Mouse (Mus musculus) spleen, adult 18-20 months (tissue): Measurements from ENCODE around the gene Akap13.
A peak's percentile ranks its signal among the peaks of the same experiment; 100 is the strongest.
"Not testable (repeated sequence)": the region's sequence is repeated elsewhere in the genome, so short reads cannot be mapped to it uniquely, and the experiment has no call there.

Experiments
- DNase-seq, 2 experiments: peaks; one replicate each; pipeline ENCODE4 v3.0.0; 2022; ENCODE audit warnings: mixed read lengths in 2 of 2

Gene Akap13

DNA sequence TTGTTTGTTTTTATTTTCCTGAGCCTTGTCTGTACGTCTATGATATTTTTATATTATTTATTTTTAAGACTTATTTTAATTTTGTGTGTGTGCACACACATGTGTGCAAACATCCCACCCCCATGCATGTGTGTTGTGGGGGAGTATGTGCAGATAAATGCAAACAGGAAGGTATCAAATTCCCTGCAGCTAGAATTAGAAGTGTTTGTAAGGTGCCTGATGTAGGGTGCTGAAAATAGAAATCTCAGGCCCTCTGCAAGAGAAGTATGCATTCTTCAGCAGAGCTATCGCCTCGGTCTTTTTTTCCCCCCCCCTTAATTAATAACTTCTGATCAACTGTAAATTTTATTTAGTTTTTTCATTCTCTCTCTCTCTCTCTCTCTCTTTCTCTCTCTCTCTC, 151.9 kb downstream of the Akap13 start:
- DNase-seq: no peak

DNA sequence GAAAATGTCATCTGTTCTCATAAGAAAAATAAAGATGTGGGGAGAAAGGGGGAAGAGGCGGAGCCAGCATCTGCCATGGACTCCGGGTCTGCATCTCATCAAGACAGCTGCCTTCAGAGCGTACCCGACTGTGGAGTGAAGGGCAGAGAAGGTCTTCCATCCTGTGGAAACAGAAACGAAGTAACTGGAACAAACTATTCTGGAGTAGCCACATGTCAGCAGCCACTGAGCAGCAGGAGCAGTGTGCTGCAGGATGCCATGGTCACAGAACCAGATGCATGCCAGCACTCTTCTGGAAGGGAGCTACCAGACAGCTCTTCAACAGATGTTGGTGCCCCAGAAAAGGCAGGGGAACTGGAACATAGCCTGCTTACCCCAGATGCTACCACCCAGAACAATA, 153.4 kb downstream of the Akap13 start:
- no peak for DNase-seq

DNA sequence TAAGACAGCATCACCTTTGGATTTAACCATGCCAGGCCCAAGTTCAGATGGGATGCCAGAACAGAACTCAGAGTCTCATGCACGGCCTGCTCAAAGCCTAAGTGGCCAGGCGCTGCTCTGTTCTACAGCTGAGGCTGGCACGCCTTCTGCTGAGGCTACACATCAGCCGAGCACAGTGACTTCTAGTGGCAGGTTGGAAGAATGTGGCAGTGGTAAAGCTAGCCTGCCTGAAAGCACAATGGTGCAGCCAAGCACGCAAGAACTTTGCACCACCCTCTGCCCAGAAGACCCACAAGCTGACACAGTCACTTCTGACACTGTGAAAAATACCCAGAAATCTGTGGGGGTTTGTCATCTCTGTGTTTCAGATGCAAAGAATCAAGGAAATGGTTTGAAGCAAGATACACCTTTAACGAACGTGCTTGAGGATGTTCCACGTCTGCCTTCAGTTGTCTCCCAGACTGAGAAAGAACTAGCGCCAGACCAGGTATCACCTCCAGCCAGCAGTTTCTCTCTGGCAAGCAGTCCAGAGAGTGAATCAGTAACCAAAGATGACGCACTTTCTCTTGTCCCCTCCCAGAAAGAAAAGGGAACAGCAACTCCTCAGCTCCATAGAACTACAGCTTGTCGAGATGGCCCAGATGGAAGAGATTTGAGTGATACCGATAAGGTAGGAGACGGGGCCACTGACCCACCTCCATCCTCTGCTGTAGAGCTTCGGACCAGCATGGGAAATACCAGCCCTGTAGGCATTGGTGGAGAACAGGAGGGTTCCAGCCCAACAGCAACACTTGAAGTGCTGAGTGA, 154.3 kb downstream of the Akap13 start:
- peak; percentile 46 to 54 for DNase-seq

DNA sequence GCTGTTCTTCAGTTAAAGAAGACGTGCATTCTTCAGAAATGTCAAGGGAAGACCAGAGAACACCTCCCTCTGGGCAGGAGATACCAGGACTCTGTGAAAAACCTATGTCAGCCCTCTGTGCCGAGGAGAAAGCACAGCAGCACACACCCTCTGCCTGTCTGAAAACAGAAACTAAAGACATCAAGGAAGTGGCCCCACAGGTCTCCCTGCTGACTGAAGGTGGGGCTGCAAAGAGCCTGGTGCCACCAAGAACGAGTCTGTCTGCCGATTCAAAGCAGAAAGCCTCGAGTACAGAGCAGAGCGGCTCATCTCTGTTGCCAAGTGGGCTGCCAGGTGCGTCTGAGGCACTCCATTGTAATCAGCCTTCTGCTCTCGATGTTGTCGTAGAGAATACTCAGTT, 155.1 kb downstream of the Akap13 start:
- peak; percentile 57 for DNase-seq

DNA sequence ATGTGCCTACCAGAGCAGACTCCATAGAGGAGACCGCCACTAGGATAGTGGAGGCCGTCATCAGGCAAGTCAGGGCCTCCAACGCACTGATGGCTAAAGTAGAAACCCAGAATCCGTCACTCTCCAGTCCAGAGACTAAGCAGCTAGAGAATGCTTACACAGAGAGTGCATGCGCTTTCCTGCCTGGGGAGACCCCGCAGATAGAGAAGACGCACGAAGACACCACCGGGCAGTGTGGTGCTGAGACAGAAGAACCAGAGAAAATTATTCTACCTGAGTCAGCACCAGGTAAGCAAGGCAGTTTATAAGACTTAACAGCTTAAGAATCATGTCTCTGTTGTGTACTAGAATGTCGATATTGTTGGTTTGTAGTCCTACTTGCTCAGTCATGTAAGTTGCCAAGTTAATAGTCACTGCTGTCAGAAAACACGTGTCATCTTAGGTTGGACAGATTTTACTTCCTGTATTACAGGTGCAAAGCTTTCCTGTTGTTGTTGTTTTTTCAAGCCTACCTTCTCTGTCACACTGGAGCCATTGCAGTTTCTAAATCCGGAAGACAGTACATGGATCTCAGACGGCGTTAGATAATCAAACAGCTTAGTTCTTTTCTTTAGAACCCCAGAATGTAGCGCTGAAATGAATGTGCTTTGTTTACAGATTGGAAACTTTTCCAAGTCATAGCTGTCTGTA, 156.1 kb downstream of the Akap13 start:
- no peak for DNase-seq

DNA sequence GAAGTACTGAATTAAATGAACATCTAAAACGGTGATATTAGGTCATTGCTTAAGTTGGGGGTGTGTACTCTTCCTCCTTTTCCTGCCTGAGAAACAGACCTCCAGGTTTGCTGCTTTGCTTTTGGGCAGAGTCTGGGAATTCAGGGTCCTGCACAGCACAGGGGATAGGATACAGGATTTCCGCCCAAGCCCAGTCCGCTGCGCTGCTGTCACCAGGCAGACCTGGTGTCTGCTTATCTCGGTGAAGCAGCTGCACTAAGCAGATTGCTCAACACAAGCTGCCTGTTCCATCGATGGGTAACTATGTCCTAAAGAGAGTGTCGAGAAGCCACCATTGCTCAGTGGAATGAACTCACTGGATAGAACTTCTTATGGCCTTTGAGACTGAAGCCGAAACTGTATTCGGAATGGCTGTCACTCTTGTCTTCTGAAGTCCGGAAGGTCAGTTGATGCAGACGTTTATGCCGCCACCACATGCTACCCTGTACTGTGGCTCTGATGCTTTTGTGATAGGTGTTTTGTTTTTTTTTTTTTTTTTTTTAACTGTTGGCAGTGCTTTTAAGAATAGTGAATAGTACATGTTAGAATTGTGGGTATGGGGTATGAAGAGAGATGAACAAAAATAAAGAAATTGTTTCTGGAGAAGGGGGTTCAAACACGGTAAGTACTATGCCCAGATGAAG, 156.8 kb downstream of the Akap13 start:
- no peak for DNase-seq

DNA sequence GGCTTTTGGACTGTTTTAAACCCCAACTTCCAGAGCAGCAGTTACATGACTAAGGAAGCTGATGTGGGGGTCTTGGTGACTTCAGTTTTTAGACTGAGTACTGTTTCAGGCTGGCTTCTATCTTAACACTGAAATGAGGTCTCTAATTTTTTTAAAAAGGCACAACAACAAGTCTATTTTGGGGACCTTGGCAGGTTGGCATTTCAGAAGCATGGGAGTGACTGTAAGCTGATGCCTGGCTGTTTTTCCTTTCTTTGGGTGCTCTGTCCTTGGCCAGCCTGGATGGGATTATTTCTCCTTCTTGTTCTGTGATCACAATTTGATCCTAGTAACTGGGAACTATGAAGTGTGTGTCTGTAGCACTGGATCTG, 157.3 kb downstream of the Akap13 start:
- no peak for DNase-seq

DNA sequence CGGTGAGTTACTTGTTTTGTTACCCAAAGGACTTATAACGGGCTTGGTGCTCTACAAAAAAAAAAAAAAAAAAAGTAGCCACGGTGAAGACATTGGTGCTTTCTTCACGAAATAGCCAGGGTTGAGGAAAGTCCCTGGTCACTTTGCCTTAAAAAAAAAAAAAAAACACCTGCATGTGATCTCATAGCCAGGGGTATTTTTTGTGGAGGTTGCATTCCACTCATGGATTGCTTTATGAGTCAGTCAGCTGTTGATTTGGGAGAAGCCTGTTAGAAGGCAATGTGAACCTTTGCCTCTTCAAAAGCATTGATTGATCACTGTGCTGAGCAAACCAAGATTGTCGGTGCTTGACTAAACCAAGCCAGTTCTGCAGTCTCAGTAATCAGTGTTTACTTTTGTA, 157.9 kb downstream of the Akap13 start:
- DNase-seq: no peak

DNA sequence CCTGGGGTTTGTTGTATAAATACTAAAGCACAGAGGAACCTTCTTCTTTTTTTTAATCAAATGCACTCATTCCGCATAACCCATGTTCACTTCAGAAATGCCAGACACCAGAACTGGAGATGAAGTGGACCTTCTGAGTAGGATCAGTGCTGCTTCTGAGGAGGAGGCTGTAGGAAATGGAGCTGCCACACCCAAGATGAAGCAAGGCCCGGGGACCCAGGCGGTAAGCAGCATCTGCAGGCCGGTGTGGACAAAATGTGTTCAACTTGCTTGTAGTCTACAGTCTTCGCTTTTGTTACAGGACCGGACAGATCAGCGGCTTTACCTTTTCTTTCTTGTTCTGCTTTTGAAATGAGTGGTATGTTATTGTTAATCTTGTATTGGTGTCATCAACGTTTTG, 159.5 kb downstream of the Akap13 start:
- DNase-seq: no peak

DNA sequence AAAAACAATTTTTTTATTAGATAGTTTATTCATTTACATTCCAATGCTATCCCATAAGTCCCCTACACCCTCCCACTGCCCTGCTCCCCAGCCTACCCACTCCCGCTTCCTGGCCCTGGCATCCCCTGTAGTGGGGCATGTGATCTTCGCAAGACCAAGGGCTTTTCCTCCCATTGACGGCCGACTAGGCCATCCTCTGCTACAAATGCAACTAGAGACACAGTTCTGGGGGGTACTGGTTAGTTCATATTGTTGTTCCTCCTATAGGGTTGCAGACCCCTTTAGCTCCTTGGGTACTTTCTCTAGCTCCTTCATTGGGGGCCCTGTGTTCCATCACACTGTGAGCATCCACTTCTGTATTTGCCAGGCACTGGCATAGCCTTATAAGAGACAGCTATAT, 161.9 kb downstream of the Akap13 start:
- not testable (repeated sequence) for DNase-seq

DNA sequence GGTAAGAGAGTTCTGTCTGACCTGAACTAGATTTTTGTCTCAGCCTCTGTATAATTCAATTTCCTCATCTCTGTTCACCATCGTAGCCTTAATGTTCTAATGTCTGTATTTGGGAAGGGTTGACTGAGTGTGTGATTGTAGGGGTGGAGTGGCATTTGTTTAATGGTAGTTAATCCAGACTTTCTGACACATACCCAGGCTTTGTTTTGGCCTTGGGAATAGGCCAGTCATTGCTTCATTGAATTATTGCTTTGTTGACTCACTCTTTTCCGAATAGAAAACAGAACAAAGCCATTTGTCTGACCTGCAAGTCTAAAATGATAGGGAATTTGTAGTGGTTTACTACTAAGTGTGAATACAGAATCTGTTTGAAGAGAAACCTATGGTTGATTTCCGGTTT, 163.4 kb downstream of the Akap13 start:
- DNase-seq: no peak

DNA sequence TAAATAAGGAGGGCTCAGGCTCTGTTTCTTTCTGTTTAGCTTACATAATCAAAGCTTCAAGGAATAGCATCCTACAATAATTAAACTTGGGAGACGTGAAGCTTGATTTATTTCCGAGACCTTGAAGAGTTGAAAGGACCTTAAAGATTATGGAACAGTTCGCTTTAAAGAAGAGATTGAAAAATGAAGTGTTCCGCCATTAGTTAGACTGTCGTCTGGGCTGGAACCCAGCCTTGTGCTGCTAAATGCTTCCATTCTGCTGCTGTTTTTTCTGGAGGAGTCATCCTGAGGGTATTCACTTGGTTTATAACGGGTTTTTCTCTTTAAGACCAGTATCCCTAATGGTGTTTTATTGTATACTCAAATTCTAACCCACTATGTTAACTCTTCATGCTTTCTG, 164.5 kb downstream of the Akap13 start:
- no peak for DNase-seq

DNA sequence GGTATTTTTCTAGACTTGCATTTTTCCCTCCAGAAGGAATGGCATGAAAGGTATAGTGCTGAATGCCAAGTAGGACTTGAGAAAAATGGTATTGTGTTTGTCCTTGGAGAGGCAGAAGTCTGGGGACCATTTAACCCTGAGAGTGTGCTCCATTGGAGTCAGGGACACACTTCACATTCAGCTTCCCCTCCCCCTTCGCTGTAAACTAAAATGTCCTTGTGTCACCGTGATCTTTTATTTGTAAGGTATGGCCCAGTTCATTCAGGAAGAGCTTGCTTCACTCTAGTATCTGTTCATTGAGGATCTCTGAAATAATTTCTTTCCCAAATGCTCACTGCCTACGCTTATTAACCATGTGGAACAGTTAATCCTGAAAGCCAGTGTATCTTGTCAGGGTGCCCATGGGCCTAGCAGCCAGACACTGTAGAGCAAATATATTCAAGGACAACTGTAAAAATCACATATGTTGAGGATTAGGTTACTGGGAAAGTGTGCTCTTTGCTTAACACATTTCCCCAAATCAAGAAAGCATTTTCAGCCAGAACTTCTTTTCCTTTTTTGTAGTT, 165.1 kb downstream of the Akap13 start:
- DNase-seq: no peak

DNA sequence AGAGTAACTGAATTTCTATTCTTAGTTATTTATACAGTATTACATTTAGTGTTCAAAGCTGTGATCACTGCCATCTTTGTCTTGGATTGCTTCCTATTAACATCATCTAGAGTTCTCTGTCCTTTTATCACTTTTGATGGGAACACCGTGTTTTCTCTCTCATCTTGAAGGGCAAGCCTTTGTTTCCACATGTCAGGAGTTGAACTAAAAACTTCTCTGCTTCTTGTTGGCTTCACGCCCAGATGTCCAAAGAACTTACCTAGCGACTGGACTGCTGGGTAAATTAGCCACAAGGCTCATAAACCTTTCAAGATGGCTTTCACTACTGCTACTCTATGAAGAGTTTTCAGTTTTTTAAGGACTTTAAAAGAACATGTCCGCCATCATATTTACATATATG, 165.6 kb downstream of the Akap13 start:
- no peak for DNase-seq

DNA sequence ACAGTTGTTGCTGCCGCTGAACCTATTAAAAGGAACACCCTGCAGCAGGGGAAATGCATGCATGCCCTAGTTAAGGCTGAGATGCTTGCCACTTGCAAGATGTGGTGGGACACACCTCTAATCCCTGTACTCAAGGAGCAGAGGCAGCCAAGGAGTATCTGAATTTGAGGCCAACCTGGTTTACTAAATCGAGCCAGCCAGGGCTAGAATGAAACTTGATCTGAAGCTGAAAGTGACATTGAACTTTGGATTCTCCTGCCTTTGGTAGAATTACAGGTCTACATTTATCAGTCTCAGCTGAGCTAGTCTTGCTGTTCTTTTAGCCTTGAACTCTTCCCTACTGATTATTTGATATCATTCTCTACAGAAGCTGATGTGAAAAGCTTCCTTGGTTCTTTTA, 172.5 kb downstream of the Akap13 start:
- DNase-seq: no peak

DNA sequence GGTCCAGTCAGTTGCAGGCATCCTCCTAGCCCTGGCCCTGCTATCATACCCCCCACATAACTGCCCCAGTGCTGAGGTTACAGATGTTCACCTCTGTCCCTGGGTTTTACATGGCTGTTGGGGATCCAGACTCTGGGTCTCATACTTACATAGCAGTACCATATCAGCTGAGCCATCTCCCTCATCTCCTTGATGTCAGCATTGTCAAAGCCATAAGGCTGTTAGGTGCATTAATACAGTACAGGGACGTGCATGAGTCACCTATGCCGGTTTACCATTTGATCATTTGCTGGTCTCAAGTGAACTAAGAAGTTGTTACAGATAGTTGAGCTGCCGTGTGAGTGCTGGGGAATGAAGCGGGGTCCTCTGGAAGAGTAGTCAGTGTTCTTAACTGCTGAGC, 174.3 kb downstream of the Akap13 start:
- no peak for DNase-seq

DNA sequence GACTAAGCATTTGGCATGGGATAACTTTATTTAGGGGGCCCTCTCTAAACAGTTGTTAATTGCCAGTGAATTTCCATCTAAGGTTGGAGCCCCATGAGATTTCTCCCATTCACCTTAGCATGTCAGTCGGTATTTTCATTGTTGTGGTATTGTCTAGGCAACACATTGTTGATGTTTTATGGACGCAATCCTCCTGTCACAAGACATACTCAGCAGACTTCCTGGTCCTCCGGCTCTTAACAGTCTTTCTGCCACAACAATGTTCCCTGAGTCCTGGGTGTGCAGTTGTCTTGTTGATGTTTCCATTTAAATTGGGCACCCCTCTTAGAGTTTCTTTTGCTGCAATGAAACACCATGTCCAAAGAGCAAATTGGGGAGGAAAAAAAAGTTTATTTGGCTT, 177.6 kb downstream of the Akap13 start:
- no peak for DNase-seq

DNA sequence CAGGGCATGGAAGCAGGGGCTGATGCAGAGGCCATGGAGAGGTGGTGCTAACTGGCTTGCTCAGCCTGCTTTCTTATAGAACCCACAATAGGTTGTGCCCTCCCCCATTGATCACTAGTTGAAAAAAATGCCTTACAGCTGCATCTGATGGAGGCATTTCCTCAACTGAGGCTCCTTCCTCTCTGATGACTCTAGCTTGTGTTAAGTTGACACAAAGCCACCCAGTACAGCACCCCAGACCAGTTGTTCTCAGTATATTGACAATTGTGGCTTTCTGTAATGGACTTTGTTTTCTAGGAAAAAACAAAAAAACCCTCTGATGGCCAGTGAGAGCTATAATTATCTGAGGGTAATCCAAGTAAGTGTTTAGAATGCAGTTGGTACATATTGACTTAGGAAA, 178.1 kb downstream of the Akap13 start:
- DNase-seq: no peak

DNA sequence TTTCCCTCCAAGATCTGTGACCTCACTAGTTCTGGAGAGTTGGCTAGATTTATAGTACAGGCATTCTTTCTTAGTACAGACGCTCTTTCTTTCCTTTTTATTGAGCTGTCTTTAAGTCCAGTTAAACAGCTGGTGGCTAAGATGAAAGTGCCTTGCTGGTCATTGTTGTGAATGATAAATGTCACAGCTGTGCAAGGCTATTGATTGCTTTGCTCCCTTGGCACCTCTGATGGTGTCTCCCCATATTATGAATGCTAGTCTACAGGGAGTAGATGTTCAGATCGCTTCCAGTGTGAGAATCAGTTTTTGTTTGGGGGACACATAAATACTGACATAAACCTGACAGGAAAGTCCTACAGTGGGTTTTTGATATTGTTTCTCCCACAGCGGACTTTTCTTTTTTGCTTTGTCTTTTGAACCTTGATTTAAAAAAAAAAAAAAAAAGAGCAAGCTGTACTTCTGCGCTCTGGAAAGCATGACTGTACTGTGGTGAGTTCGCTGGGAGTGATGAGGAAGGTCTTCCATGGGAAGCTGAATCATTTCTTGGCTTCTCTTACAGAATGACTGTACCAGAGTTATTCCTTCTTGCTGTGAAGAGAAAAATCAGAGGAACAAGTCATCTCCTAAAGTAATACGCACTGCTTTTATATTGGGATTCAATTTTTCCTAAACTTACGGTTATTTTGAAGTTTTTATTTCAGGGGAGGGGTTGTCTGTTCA, 178.6 kb downstream of the Akap13 start:
- DNase-seq: no peak

DNA sequence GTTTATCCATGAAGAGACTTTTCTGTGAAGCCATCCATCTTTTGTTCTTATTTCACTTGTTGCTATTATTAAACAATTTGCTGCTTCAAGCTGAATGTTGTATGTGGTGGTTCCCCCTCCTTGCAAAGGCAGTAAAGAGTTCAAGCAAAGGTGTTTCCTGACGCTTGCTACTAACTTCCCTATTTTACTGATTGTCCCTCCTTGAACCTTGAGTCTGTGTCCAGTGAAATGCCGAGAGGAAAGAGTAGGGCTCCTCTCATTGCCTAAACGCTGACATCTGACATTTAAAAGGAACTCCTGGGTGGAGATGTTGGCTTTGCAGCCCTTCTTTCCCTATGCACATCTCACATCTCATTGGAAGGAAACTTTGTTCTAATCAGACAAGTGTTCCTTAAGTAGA, 183.4 kb downstream of the Akap13 start:
- DNase-seq: no peak

DNA sequence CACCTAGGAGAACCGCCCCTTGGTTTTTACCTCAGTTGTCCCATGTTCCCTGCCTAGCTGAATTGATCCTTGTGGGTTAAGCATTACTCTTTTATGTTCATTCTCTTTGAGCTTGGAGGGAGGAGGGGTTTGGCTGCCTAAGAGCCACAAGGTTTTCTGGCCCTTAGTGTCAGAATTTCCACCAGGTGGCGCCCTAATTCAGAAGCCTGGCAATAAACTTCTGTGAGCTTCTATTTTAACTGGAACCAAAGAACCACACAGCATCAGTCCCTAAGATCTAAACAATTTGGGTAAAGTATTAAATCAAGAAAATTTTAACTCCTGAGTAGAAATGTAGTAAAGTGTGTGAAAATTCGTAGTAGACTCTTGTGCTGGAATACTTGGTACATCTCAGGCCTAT, 184.2 kb downstream of the Akap13 start:
- DNase-seq: peak; percentile 56 to 74

DNA sequence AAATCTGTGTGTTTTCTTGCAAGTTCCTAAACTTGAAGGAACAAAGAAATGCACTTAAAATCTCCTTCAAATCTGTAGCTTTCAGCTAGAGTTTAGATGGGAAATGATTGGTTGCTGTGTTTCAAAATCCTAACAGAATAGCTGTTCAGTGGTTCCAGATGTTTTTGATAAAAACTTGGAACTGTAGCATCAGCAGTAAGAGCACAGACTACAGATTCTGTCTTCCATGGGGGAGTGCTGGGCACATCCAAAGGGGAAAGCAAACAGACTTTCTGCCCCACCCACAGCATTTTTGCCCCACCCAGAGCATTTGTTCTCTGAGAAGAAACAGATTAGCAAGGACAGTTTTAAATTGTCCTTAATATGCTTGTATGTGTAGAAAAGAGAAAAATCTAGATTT, 184.7 kb downstream of the Akap13 start:
- no peak for DNase-seq

DNA sequence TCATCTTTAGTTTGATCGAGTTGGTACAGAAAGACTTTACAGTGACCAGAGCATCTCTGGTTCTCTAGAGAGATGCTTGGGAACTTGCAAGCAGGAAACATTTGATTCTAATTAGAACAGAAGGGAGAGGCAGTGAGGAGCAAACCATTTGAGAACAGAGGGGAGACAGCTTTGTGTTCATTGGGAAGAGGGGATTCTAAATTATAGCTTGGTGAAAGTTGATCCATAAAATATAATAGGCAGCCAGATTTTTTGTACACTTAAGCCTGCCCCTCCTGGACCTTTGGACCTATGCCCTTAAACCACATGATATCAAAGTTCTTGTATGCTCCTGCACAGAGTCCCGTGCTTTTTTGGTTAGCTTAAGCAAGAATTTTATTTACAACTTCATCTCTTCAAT, 185.3 kb downstream of the Akap13 start:
- no peak for DNase-seq
